Mouse (Mus musculus) induced T-regulatory cell, adult 2 months (primary cell): Measurements from ENCODE around the gene Slc22a23.

Experiments
- DNase-seq: peaks from one replicate; pipeline ENCODE4 v3.0.0-alpha.2; 2012; ENCODE audit warnings: low read depth

The Slc22a23 gene

GRCm38 (mm10) chr13:34301585-34301984 lies 43.4 kb downstream of the Slc22a23 start:
- DNase-seq: no peak

- DNase-seq: no peak
These were observed 45.3 kb downstream of the Slc22a23 start for GRCm38 (mm10) chr13:34299351-34300333.

- no peak for DNase-seq
These were observed 46.3 kb downstream of the Slc22a23 start for GRCm38 (mm10) chr13:34298674-34299073.

- DNase-seq: no peak
These were observed 46.9 kb downstream of the Slc22a23 start for GRCm38 (mm10) chr13:34298061-34298460.

GRCm38 (mm10) chr13:34295787-34296435 lies 49.1 kb downstream of the Slc22a23 start:
- no peak for DNase-seq

GRCm38 (mm10) chr13:34294212-34294611 lies 50.8 kb downstream of the Slc22a23 start:
- no peak for DNase-seq

- DNase-seq: no peak
These were observed 52.9 kb downstream of the Slc22a23 start for GRCm38 (mm10) chr13:34292042-34292441.

- no peak for DNase-seq
These were observed 54.6 kb downstream of the Slc22a23 start for GRCm38 (mm10) chr13:34290346-34290745.

GRCm38 (mm10) chr13:34289567-34289966 lies 55.4 kb downstream of the Slc22a23 start:
- DNase-seq: no peak

- no peak for DNase-seq
These were observed 56.9 kb downstream of the Slc22a23 start for GRCm38 (mm10) chr13:34288129-34288528.

- DNase-seq: no peak
These were observed 57.3 kb downstream of the Slc22a23 start for GRCm38 (mm10) chr13:34287601-34288083.

GRCm38 (mm10) chr13:34281360-34281759 lies 63.6 kb downstream of the Slc22a23 start:
- no peak for DNase-seq

- DNase-seq: no peak
These were observed 66.2 kb downstream of the Slc22a23 start for GRCm38 (mm10) chr13:34278759-34279270.

- no peak for DNase-seq
These were observed 66.7 kb downstream of the Slc22a23 start for GRCm38 (mm10) chr13:34278288-34278701.

GRCm38 (mm10) chr13:34277611-34278010 lies 67.4 kb downstream of the Slc22a23 start:
- DNase-seq: no peak

- DNase-seq: no peak
These were observed 68.0 kb downstream of the Slc22a23 start for GRCm38 (mm10) chr13:34277001-34277400.

GRCm38 (mm10) chr13:34274890-34275289 lies 70.1 kb downstream of the Slc22a23 start:
- no peak for DNase-seq

GRCm38 (mm10) chr13:34274417-34274816 lies 70.6 kb downstream of the Slc22a23 start:
- DNase-seq: no peak

- DNase-seq: no peak
These were observed 72.5 kb downstream of the Slc22a23 start for GRCm38 (mm10) chr13:34272275-34273054.

GRCm38 (mm10) chr13:34271665-34272064 lies 73.3 kb downstream of the Slc22a23 start:
- DNase-seq: no peak

- DNase-seq: no peak
These were observed 73.9 kb downstream of the Slc22a23 start for GRCm38 (mm10) chr13:34270886-34271602.
